Mouse (Mus musculus): ENCODE measurements around the gene Klhl23. TPM values are rescaled to one million over a fixed set of nuclear protein-coding genes. Genes with fewer than 3 reads are reported as not detected.
"Not testable (repeated sequence)": the region's sequence is repeated elsewhere in the genome, so short reads cannot be mapped to it uniquely, and the experiment has no call there.

Gene Klhl23
- polyA plus RNA-seq (2015; fragmentation: Nextera tagmentation; extraction: Ambion mirVana): 36.4 and 38.6 TPM in 2 replicates

GRCm38 (mm10) chr2:69821711-69822110, at the start of gene Klhl23:
TSS of gene Klhl23 (plus strand) at chr2:69821944.
- peak; percentile 40; the same call in 1 of the 2 replicates for ATAC-seq (ENCODE audit: borderline replicate concordance, extremely low read depth, low FRiP score, low TSS enrichment)
- H3K4me3 ChIP-seq: peak within 1 kb of the TSS; percentile 88
- no peaks in the 10 kb centered on the region for H3K36me3 ChIP-seq
- peaks cover 9% of the 10 kb centered on the region for H3K4me1 ChIP-seq
- H3K9ac ChIP-seq: peak within 1 kb of the TSS; percentile 91
- no peaks in the 10 kb centered on the region for H3K9me3 ChIP-seq
- peak within 1 kb of the TSS; percentile 95 for H3K27ac ChIP-seq
- 6% methylated on average over 8 of the region's 8 CpGs for WGBS
- peak within 1 kb of the TSS; percentile 80 for H3K4me2 ChIP-seq
- H3K27me3 ChIP-seq: no peaks in the 10 kb centered on the region

GRCm38 (mm10) chr2:69773331-69773730, 48.4 kb upstream of the Klhl23 start:
- Histone ChIP-seq H3K4me1 (no peaks in the 10 kb centered on the region), H3K4me3 (no peak overlapping the region), H3K9ac (no peak overlapping the region), H3K4me2 (no peak overlapping the region), H3K27ac (no peak overlapping the region), H3K36me3 (no peaks in the 10 kb centered on the region), H3K27me3 (no peaks in the 10 kb centered on the region), H3K9me3 (no peaks in the 10 kb centered on the region)
- WGBS: 92% methylated on average over 3 of the region's 3 CpGs
- no peak for ATAC-seq (ENCODE audit: borderline replicate concordance, extremely low read depth, low FRiP score, low TSS enrichment)

- H3K36me3 ChIP-seq: no peaks in the 10 kb centered on the region
- H3K4me2 ChIP-seq: no peak overlapping the region
- no peak for ATAC-seq (ENCODE audit: borderline replicate concordance, extremely low read depth, low FRiP score, low TSS enrichment)
- H3K4me3 ChIP-seq: no peak overlapping the region
- H3K27me3 ChIP-seq: no peaks in the 10 kb centered on the region
- no peaks in the 10 kb centered on the region for H3K9me3 ChIP-seq
- no peaks in the 10 kb centered on the region for H3K4me1 ChIP-seq
- whole genome bisulfite sequencing: 61% methylated on average over 7 of the region's 7 CpGs
- H3K27ac ChIP-seq: no peak overlapping the region
- H3K9ac ChIP-seq: no peak overlapping the region
These were observed 43.5 kb upstream of the Klhl23 start for GRCm38 (mm10) chr2:69777985-69778835.

- Histone ChIP-seq H3K9ac (no peak overlapping the region), H3K4me2 (no peak overlapping the region), H3K27me3 (no peaks in the 10 kb centered on the region), H3K4me1 (no peaks in the 10 kb centered on the region), H3K9me3 (no peaks in the 10 kb centered on the region), H3K4me3 (no peak overlapping the region), H3K27ac (no peak overlapping the region), H3K36me3 (no peaks in the 10 kb centered on the region)
- 39% methylated on average over 5 of the region's 5 CpGs for WGBS
- ATAC-seq (ENCODE audit: borderline replicate concordance, extremely low read depth, low FRiP score, low TSS enrichment): no peak
These were observed 42.9 kb upstream of the Klhl23 start for GRCm38 (mm10) chr2:69778836-69779177.

GRCm38 (mm10) chr2:69788974-69789373, 32.8 kb upstream of the Klhl23 start:
- peak overlapping the region; percentile 51; the same call in 1 of the 2 replicates for H3K27ac ChIP-seq
- peak overlapping the region; percentile 85 for H3K4me2 ChIP-seq
- H3K4me3 ChIP-seq: peak overlapping the region; percentile 72
- H3K9ac ChIP-seq: peak overlapping the region; percentile 52
- H3K36me3 ChIP-seq: peaks cover 10% of the 10 kb centered on the region
- peak; percentile 12; the same call in 1 of the 2 replicates for ATAC-seq (ENCODE audit: borderline replicate concordance, extremely low read depth, low FRiP score, low TSS enrichment)
- peaks cover 9% of the 10 kb centered on the region for H3K4me1 ChIP-seq
- no peaks in the 10 kb centered on the region for H3K27me3 ChIP-seq
- 20% methylated on average over 9 of the region's 9 CpGs for WGBS
- no peaks in the 10 kb centered on the region for H3K9me3 ChIP-seq

- no peaks in the 10 kb centered on the region for H3K9me3 ChIP-seq
- H3K27ac ChIP-seq: peak within 1 kb of the TSS; percentile 81
- peak within 1 kb of the TSS; percentile 67 for H3K9ac ChIP-seq
- peak within 1 kb of the TSS; percentile 85 for H3K4me2 ChIP-seq
- WGBS: 2% methylated on average over 48 of the region's 48 CpGs
- peak within 1 kb of the TSS; percentile 72 for H3K4me3 ChIP-seq
- peak; percentile 96 for ATAC-seq (ENCODE audit: borderline replicate concordance, extremely low read depth, low FRiP score, low TSS enrichment)
- H3K36me3 ChIP-seq: peaks cover 13% of the 10 kb centered on the region
- peaks cover 9% of the 10 kb centered on the region for H3K4me1 ChIP-seq
- H3K27me3 ChIP-seq: no peaks in the 10 kb centered on the region
These were observed 32.2 kb upstream of the Klhl23 start, which contains the start of the genes Ccdc173 and Phospho2 for GRCm38 (mm10) chr2:69789429-69790069. TSS of gene Ccdc173 (minus strand) at chr2:69789575. TSS of gene Phospho2 (plus strand) at chr2:69789623.

- H3K27ac ChIP-seq: no peak overlapping the region
- H3K36me3 ChIP-seq: peaks cover 15% of the 10 kb centered on the region
- H3K27me3 ChIP-seq: no peaks in the 10 kb centered on the region
- peaks cover 9% of the 10 kb centered on the region for H3K4me1 ChIP-seq
- H3K9me3 ChIP-seq: no peaks in the 10 kb centered on the region
- peak; percentile 51; the same call in 1 of the 2 replicates for ATAC-seq (ENCODE audit: borderline replicate concordance, extremely low read depth, low FRiP score, low TSS enrichment)
- peak overlapping the region; percentile 85 for H3K4me2 ChIP-seq
- 1% methylated on average over 10 of the region's 10 CpGs for WGBS
- peak overlapping the region; percentile 67; the same call in 1 of the 2 replicates for H3K9ac ChIP-seq
- H3K4me3 ChIP-seq: peak overlapping the region; percentile 72
These were observed 31.5 kb upstream of the Klhl23 start for GRCm38 (mm10) chr2:69790285-69790684.

GRCm38 (mm10) chr2:69790722-69791121, 31.0 kb upstream of the Klhl23 start:
- Histone ChIP-seq H3K4me3 (peak overlapping the region; percentile 72; the same call in 1 of the 2 replicates), H3K9ac (0 out of 2 replicates have a peak overlapping the region, but pooled peaks have one; percentile 6), H3K27ac (no peak overlapping the region), H3K4me1 (peaks cover 9% of the 10 kb centered on the region), H3K9me3 (no peaks in the 10 kb centered on the region), H3K4me2 (peak overlapping the region; percentile 85), H3K36me3 (peaks cover 19% of the 10 kb centered on the region), H3K27me3 (no peaks in the 10 kb centered on the region)
- no peak for ATAC-seq (ENCODE audit: borderline replicate concordance, extremely low read depth, low FRiP score, low TSS enrichment)
- WGBS: 63% methylated on average over 4 of the region's 4 CpGs

- no peaks in the 10 kb centered on the region for H3K9me3 ChIP-seq
- no peaks in the 10 kb centered on the region for H3K27me3 ChIP-seq
- WGBS: 42% methylated on average over 5 of the region's 5 CpGs
- no peak overlapping the region for H3K27ac ChIP-seq
- no peak overlapping the region for H3K9ac ChIP-seq
- no peaks in the 10 kb centered on the region for H3K36me3 ChIP-seq
- peak; percentile 69 for ATAC-seq (ENCODE audit: borderline replicate concordance, extremely low read depth, low FRiP score, low TSS enrichment)
- no peak overlapping the region for H3K4me3 ChIP-seq
- H3K4me1 ChIP-seq: no peaks in the 10 kb centered on the region
- no peak overlapping the region for H3K4me2 ChIP-seq
These were observed 18.8 kb upstream of the Klhl23 start for GRCm38 (mm10) chr2:69802911-69803312.

GRCm38 (mm10) chr2:69803756-69804155, 18.0 kb upstream of the Klhl23 start:
- Histone ChIP-seq H3K4me2 (no peak overlapping the region), H3K9ac (no peak overlapping the region), H3K4me1 (no peaks in the 10 kb centered on the region), H3K9me3 (no peaks in the 10 kb centered on the region), H3K36me3 (no peaks in the 10 kb centered on the region), H3K27me3 (no peaks in the 10 kb centered on the region), H3K4me3 (no peak overlapping the region), H3K27ac (no peak overlapping the region)
- no peak for ATAC-seq (ENCODE audit: borderline replicate concordance, extremely low read depth, low FRiP score, low TSS enrichment)
- WGBS: 61% methylated on average over 8 of the region's 8 CpGs

- not testable (repeated sequence) for ATAC-seq (ENCODE audit: borderline replicate concordance, extremely low read depth, low FRiP score, low TSS enrichment); H3K27me3 ChIP-seq; H3K9ac ChIP-seq; H3K4me3 ChIP-seq; H3K4me1 ChIP-seq; H3K4me2 ChIP-seq; H3K27ac ChIP-seq; H3K36me3 ChIP-seq; H3K9me3 ChIP-seq
- WGBS: 78% methylated on average over 9 of the region's 9 CpGs
These were observed 17.1 kb upstream of the Klhl23 start for GRCm38 (mm10) chr2:69804663-69805062.

GRCm38 (mm10) chr2:69810169-69810568, 11.6 kb upstream of the Klhl23 start:
- ATAC-seq (ENCODE audit: borderline replicate concordance, extremely low read depth, low FRiP score, low TSS enrichment): no peak
- Histone ChIP-seq H3K36me3 (no peaks in the 10 kb centered on the region), H3K4me2 (no peak overlapping the region), H3K27ac (no peak overlapping the region), H3K9ac (no peak overlapping the region), H3K9me3 (no peaks in the 10 kb centered on the region), H3K4me3 (no peak overlapping the region), H3K4me1 (no peaks in the 10 kb centered on the region), H3K27me3 (no peaks in the 10 kb centered on the region; the same call in 1 of the 2 replicates)
- WGBS: 59% methylated on average over 15 of the region's 15 CpGs

All from lung, embryonic 15.5 days (tissue).